8 mouse cellular contexts compared by ENCODE assay signal in genomic region chr7:45052181-45052861, GRCm38 (mm10). TPM values are rescaled to one million over a fixed set of nuclear protein-coding genes. Genes with fewer than 3 reads are reported as not detected.
A peak's percentile ranks its signal among the peaks of the same experiment; 100 is the strongest.
DNase-seq lines count a peak whose midpoint lies in the region; ATAC-seq and TF ChIP-seq lines count a peak whose summit lies in the region.

No protein-coding gene starts in this region.

- no peaks in the 10 kb centered on the region for H3K27me3 ChIP-seq in forebrain, postnatal 0 days (ENCODE audit: insufficient read depth, low read length)
- no peaks in the 10 kb centered on the region for H3K27me3 ChIP-seq in myocyte (ENCODE audit: control insufficient read depth, insufficient read depth, insufficient read length)

- no peak for TF ChIP-seq POLR2A in myocyte (IDR thresholded peaks at IDR 0.05; ENCODE audit: insufficient read length, low read depth)

- DNase-seq in layer of hippocampus, adult 11-12 months (ENCODE audit: low spot score): peak; percentile 57
- no peak for DNase-seq in layer of hippocampus, adult 9-11 months
- DNase-seq in c-Kit-positive CD71-negative TER-119-negative erythroid progenitor cells, embryonic 14.5 days (ENCODE audit: low read depth): peak; percentile 26
- no peak for DNase-seq in forebrain, postnatal 0 days
- DNase-seq in kidney, adult 11 months: peak; percentile 45
- DNase-seq in liver: peak; percentile 33
- DNase-seq in thymus, postnatal 0 days (ENCODE audit: low spot score): peak; percentile 15

- under 1% methylated on average over 37 of the region's 38 CpGs for WGBS in forebrain, postnatal 0 days

- H3K36me3 ChIP-seq in forebrain, postnatal 0 days (ENCODE audit: insufficient read depth): peaks cover 30% of the 10 kb centered on the region
- H3K36me3 ChIP-seq in myocyte (ENCODE audit: control insufficient read depth, insufficient read depth): no peaks in the 10 kb centered on the region

- peak overlapping the region; percentile 42 for H3ac ChIP-seq in myocyte (ENCODE audit: control insufficient read depth, insufficient read length)

- H3K4me2 ChIP-seq in forebrain, postnatal 0 days (ENCODE audit: low read depth): peak overlapping the region; percentile 89
- H3K4me2 ChIP-seq in myocyte (ENCODE audit: low read depth): peak overlapping the region; percentile 98

- peak overlapping the region; percentile 96 for H3K27ac ChIP-seq in forebrain, postnatal 0 days (ENCODE audit: low read depth, low read length)

- H3K4me1 ChIP-seq in forebrain, postnatal 0 days (ENCODE audit: insufficient read depth): no peaks in the 10 kb centered on the region; the same call in 1 of the 2 replicates

- no peak for TF ChIP-seq CTCF in forebrain, postnatal 0 days (IDR thresholded peaks at IDR 0.05; ENCODE audit: low read depth)

- no peaks in the 10 kb centered on the region for H3K9me3 ChIP-seq in forebrain, postnatal 0 days (ENCODE audit: low read length)

- ATAC-seq in forebrain, postnatal 0 days: no peak

- H3K9ac ChIP-seq in forebrain, postnatal 0 days: peak overlapping the region; percentile 96

- peaks cover 13% of the 10 kb centered on the region for H3K79me2 ChIP-seq in myocyte (ENCODE audit: control insufficient read depth, insufficient read depth)

- H3K4me3 ChIP-seq in forebrain, postnatal 0 days (ENCODE audit: low read depth, low read length): peak overlapping the region; percentile 77
- H3K4me3 ChIP-seq in myocyte: peak overlapping the region; percentile 58

TF ChIP-seq in myocyte, 11 proteins besides CTCF, POLR2A, EP300 and RAD21:
- TF ChIP-seq MYOD1 (IDR thresholded peaks at IDR 0.05; ENCODE audit: control insufficient read depth in 1 of 3, insufficient read length in 2 of 3, low read depth in 2 of 3) (no peak), REST (IDR thresholded peaks at IDR 0.05; ENCODE audit: insufficient read depth, insufficient read length) (no peak), POLR2AphosphoS2 (IDR thresholded peaks at IDR 0.05; ENCODE audit: insufficient read length, low read depth) (no peak), TCF3 (IDR thresholded peaks at IDR 0.05; ENCODE audit: insufficient read length, low read depth) (no peak), USF1 (IDR thresholded peaks at IDR 0.05; ENCODE audit: low read depth) (no peak), MYOG (IDR thresholded peaks at IDR 0.05; ENCODE audit: control insufficient read depth in 1 of 3, insufficient read depth in 1 of 3, insufficient read length in 2 of 3, low read depth in 2 of 3) (no peak), TCF12 (IDR thresholded peaks at IDR 0.05; ENCODE audit: insufficient read depth, poor library complexity, severe bottlenecking) (no peak)

RNA-seq across cellular contexts. Expression of gene Prr12, which starts 0.4 kb away (rescaled TPM):
- total RNA-seq in forebrain, postnatal 0 days (2014; rRNA removed): 12.6 and 14.0 TPM in 2 replicates
- 4.9 and 8.2 TPM in 2 replicates for polyA plus RNA-seq in forebrain, postnatal 0 days (2015; fragmentation: Nextera tagmentation; extraction: Ambion mirVana)
- 10.2 TPM for polyA plus RNA-seq in myocyte (2012; fragmentation: generic; extraction: Trizol)
- 7.6 and 9.0 TPM in 2 replicates for polyA plus RNA-seq in thymus, postnatal 0 days (2015; fragmentation: Nextera tagmentation; extraction: Ambion mirVana)

RNA-seq across cellular contexts. Expression of gene Nosip, which starts 9.9 kb away (rescaled TPM):
- 75.2 and 76.4 TPM in 2 replicates for total RNA-seq in forebrain, postnatal 0 days (2014; rRNA removed)
- 74.3 and 75.2 TPM in 2 replicates for polyA plus RNA-seq in forebrain, postnatal 0 days (2015; fragmentation: Nextera tagmentation; extraction: Ambion mirVana)
- 66.1 TPM for polyA plus RNA-seq in myocyte (2012; fragmentation: generic; extraction: Trizol)
- polyA plus RNA-seq in thymus, postnatal 0 days (2015; fragmentation: Nextera tagmentation; extraction: Ambion mirVana): 84.4 and 86.3 TPM in 2 replicates

RNA-seq across cellular contexts. Expression of gene Prrg2, which starts 10.2 kb away (rescaled TPM):
- total RNA-seq in forebrain, postnatal 0 days (2014; rRNA removed): 6.3 and 15.9 TPM in 2 replicates
- polyA plus RNA-seq in forebrain, postnatal 0 days (2015; fragmentation: Nextera tagmentation; extraction: Ambion mirVana): 14.9 and 15.1 TPM in 2 replicates
- 12.9 TPM for polyA plus RNA-seq in myocyte (2012; fragmentation: generic; extraction: Trizol)
- polyA plus RNA-seq in thymus, postnatal 0 days (2015; fragmentation: Nextera tagmentation; extraction: Ambion mirVana): 9.9 and 10.0 TPM in 2 replicates

RNA-seq across cellular contexts. Expression of gene Rras, which starts 34.6 kb away (rescaled TPM):
- total RNA-seq in forebrain, postnatal 0 days (2014; rRNA removed): 2.9 and 4.2 TPM in 2 replicates
- 10.6 and 13.1 TPM in 2 replicates for polyA plus RNA-seq in forebrain, postnatal 0 days (2015; fragmentation: Nextera tagmentation; extraction: Ambion mirVana)
- 127 TPM for polyA plus RNA-seq in myocyte (2012; fragmentation: generic; extraction: Trizol)
- polyA plus RNA-seq in thymus, postnatal 0 days (2015; fragmentation: Nextera tagmentation; extraction: Ambion mirVana): 35.8 and 37.0 TPM in 2 replicates

RNA-seq across cellular contexts. Expression of gene Scaf1, which starts 36.2 kb away (rescaled TPM):
- total RNA-seq in forebrain, postnatal 0 days (2014; rRNA removed): 58.7 and 72.5 TPM in 2 replicates
- 43.4 and 50.0 TPM in 2 replicates for polyA plus RNA-seq in forebrain, postnatal 0 days (2015; fragmentation: Nextera tagmentation; extraction: Ambion mirVana)
- 56.7 TPM for polyA plus RNA-seq in myocyte (2012; fragmentation: generic; extraction: Trizol)
- 19.6 and 20.1 TPM in 2 replicates for polyA plus RNA-seq in thymus, postnatal 0 days (2015; fragmentation: Nextera tagmentation; extraction: Ambion mirVana)

Comparison
In these comparisons a context has a peak if more than half of its experiments do, and no peak if none do; other contexts are left out.
1. DNase-seq: peak in layer of hippocampus, adult 11-12 months (single experiment), c-Kit-positive CD71-negative TER-119-negative erythroid progenitor cells, embryonic 14.5 days (single experiment), kidney, adult 11 months (single experiment), liver (single experiment) and thymus, postnatal 0 days (single experiment); none in layer of hippocampus, adult 9-11 months (single experiment) and forebrain, postnatal 0 days (single experiment).